Mouse (Mus musculus): ENCODE data around the gene Kif1a.

DNA sequence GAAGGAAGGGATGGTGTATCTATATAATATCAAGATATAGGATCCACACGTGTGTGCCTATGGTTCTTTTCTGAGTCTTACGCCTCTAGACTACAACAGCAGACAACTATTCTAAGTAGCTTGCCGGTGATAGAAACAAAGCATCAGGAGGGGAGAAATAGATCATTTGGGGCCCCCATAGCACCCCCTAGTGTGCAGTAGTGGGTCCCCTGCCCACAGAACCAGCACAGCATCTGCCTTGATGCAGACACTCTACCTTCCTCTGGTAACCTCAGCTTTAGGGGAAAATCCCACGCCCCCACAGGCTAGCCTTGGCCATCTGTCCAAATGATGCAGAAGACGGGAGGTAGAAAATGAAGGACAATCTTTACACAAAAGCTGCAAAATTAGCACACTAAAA is 116.8 kb downstream of the Kif1a start:
- TF ChIP-seq GATA1 (IDR thresholded peaks at IDR 0.05; ENCODE audit: borderline replicate concordance, low read length) (no peak), FLI1 (IDR thresholded peaks at IDR 0.05; ENCODE audit: low read length) (no peak)

Measured in megakaryocyte, embryonic 14.5 days (primary cell).